Comparison of ENCODE assay signal across 12 mouse cellular contexts in the genomic region with DNA sequence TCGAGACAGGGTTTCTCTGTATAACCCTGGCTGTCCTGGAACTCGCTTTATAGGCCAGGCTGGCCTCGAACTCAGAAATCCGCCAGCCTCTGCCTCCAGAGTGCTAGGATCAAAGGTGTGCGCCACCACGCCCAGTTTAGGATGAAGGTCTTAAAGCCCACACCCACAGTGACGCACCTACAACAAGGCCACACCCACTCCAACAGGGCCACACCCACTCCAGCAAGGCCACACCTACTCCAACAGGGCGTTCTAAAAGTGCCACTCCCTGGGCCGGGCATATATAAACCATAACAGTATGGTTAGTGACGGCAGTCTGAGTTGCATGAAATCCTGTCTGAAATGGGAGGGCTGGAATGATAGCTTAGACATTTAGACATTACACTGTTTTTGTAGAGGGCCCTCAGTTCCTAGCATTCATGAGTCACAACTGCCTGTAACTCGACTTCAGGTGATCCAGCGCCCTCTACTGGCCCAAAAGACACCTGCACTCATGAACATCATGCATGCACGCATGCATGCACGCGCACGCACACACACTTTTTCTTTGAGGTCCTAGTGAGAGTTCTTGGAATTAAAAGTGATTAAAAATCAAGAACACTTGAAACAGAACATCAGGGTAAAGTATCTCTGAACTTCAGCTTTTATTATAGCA. TPM values are rescaled to one million over a fixed set of nuclear protein-coding genes. Genes with fewer than 3 reads are reported as not detected.
DNase-seq lines count a peak whose midpoint lies in the region; ATAC-seq and TF ChIP-seq lines count a peak whose summit lies in the region.
"Had no signal": no experiment of that assay in that cellular context is flagged by ENCODE, and none has a peak within 500 bp of the region (broad histone marks: within the 10 kb centered on the region; RNA-seq: fewer than 3 reads in every experiment).

No protein-coding gene starts in this region.

- H3K9ac ChIP-seq in forebrain, postnatal 0 days = no peak overlapping the region
- no peak overlapping the region for H3K9ac ChIP-seq in forebrain, embryonic 12.5 days
- no peak overlapping the region for H3K9ac ChIP-seq in midbrain, embryonic 14.5 days (replicated peaks; ENCODE audit: low read length)
- no peak overlapping the region for H3K9ac ChIP-seq in midbrain, embryonic 16.5 days (ENCODE audit: low read depth, low read length)
- H3K9ac ChIP-seq in MEL (ENCODE audit: control insufficient read depth, low read depth, low read length, poor library complexity, severe bottlenecking) = no peak overlapping the region
- no peak overlapping the region for H3K9ac ChIP-seq in liver, embryonic 15.5 days

- ATAC-seq in forebrain, postnatal 0 days = no peak
- no peak for ATAC-seq in forebrain, embryonic 12.5 days (ENCODE audit: low FRiP score)
- ATAC-seq in midbrain, embryonic 14.5 days (ENCODE audit: low FRiP score, low TSS enrichment) = no peak
- no peak for ATAC-seq in midbrain, embryonic 16.5 days
- ATAC-seq in liver, embryonic 15.5 days (ENCODE audit: insufficient read depth) = no peak

- H3K79me2 ChIP-seq in MEL (ENCODE audit: control insufficient read depth, insufficient read depth, low read length, poor library complexity) = peaks cover 5% of the 10 kb centered on the region

- H3K4me1 ChIP-seq in forebrain, postnatal 0 days (ENCODE audit: insufficient read depth) = peaks cover 15% of the 10 kb centered on the region
- H3K4me1 ChIP-seq in forebrain, embryonic 12.5 days = peaks cover 25% of the 10 kb centered on the region
- peaks cover 18% of the 10 kb centered on the region for H3K4me1 ChIP-seq in midbrain, embryonic 14.5 days (ENCODE audit: control insufficient read depth, insufficient read depth, low read length)
- peaks cover 12% of the 10 kb centered on the region for H3K4me1 ChIP-seq in midbrain, embryonic 16.5 days (ENCODE audit: control insufficient read depth, insufficient read depth, low read length)
- H3K4me1 ChIP-seq in MEL (ENCODE audit: control insufficient read depth in 1 of 2, insufficient read depth in 2 of 2, low read length in 2 of 2) = peaks cover 6 to 21% of the 10 kb centered on the region in 2 experiments
- H3K4me1 ChIP-seq in liver, embryonic 15.5 days (replicated peaks) = peaks cover 41% of the 10 kb centered on the region

- no peak overlapping the region for H3K4me2 ChIP-seq in forebrain, postnatal 0 days (ENCODE audit: low read depth)
- H3K4me2 ChIP-seq in forebrain, embryonic 12.5 days = no peak overlapping the region
- no peak overlapping the region for H3K4me2 ChIP-seq in midbrain, embryonic 14.5 days (ENCODE audit: low read length)
- no peak overlapping the region for H3K4me2 ChIP-seq in midbrain, embryonic 16.5 days (ENCODE audit: low read length)
- no peak overlapping the region for H3K4me2 ChIP-seq in liver, embryonic 15.5 days

- no peaks in the 10 kb centered on the region for H3K27me3 ChIP-seq in forebrain, postnatal 0 days (ENCODE audit: insufficient read depth, low read length)
- H3K27me3 ChIP-seq in forebrain, embryonic 12.5 days = peaks cover 6% of the 10 kb centered on the region; the same call in 1 of the 2 replicates
- no peaks in the 10 kb centered on the region for H3K27me3 ChIP-seq in midbrain, embryonic 14.5 days (ENCODE audit: control insufficient read depth, insufficient read depth, low read length)
- H3K27me3 ChIP-seq in midbrain, embryonic 16.5 days (ENCODE audit: control insufficient read depth, insufficient read depth, low read depth, low read length) = no peaks in the 10 kb centered on the region
- H3K27me3 ChIP-seq in MEL (ENCODE audit: control insufficient read depth in 1 of 2, insufficient read depth in 2 of 2, low read length in 2 of 2) = no peaks in the 10 kb centered on the region
- H3K27me3 ChIP-seq in liver, embryonic 15.5 days = no peaks in the 10 kb centered on the region

- no peaks in the 10 kb centered on the region for H3K9me3 ChIP-seq in forebrain, postnatal 0 days (ENCODE audit: low read length)
- 0 out of 2 replicates have a peak, but pooled peaks cover 3% of the 10 kb centered on the region for H3K9me3 ChIP-seq in forebrain, embryonic 12.5 days
- no peaks in the 10 kb centered on the region for H3K9me3 ChIP-seq in midbrain, embryonic 14.5 days (ENCODE audit: control insufficient read depth, low read length)
- H3K9me3 ChIP-seq in midbrain, embryonic 16.5 days (replicated peaks; ENCODE audit: control insufficient read depth, low read length, poor library complexity, severe bottlenecking) = no peaks in the 10 kb centered on the region
- no peaks in the 10 kb centered on the region for H3K9me3 ChIP-seq in MEL (replicated peaks; ENCODE audit: insufficient read depth, low read length)
- no peaks in the 10 kb centered on the region for H3K9me3 ChIP-seq in liver, embryonic 15.5 days (replicated peaks)
- H3K9me3 ChIP-seq: heart, embryonic 10.5 days had no signal

- H3K27ac ChIP-seq in forebrain, postnatal 0 days (ENCODE audit: low read depth, low read length) = no peak overlapping the region
- no peak overlapping the region for H3K27ac ChIP-seq in forebrain, embryonic 12.5 days
- H3K27ac ChIP-seq in midbrain, embryonic 14.5 days (replicated peaks; ENCODE audit: low read depth, low read length) = no peak overlapping the region
- H3K27ac ChIP-seq in midbrain, embryonic 16.5 days (ENCODE audit: low read length) = no peak overlapping the region
- no peak overlapping the region for H3K27ac ChIP-seq in MEL (ENCODE audit: control insufficient read depth, low read depth, low read length)
- peak overlapping the region; percentile 38; the same call in 1 of the 2 replicates for H3K27ac ChIP-seq in liver, embryonic 15.5 days (replicated peaks)
- H3K27ac ChIP-seq: heart, embryonic 10.5 days had no signal

- TF ChIP-seq CTCF in forebrain, postnatal 0 days (IDR thresholded peaks at IDR 0.05; ENCODE audit: low read depth) = peak; percentile 56
- TF ChIP-seq CTCF in MEL (IDR thresholded peaks at IDR 0.05 in 2 of 3, conservative IDR thresholded peaks at IDR 0.05 in 1 of 3; ENCODE audit: control insufficient read depth in 1 of 3, insufficient read depth in 1 of 3, low read depth in 2 of 3, low read length in 3 of 3, poor library complexity in 1 of 3, severe bottlenecking in 1 of 3) = peak; percentile 60 to 66 (median 62)

- no peaks in the 10 kb centered on the region for H3K36me3 ChIP-seq in forebrain, postnatal 0 days (ENCODE audit: insufficient read depth)
- H3K36me3 ChIP-seq in forebrain, embryonic 12.5 days (replicated peaks) = no peaks in the 10 kb centered on the region
- H3K36me3 ChIP-seq in midbrain, embryonic 14.5 days (ENCODE audit: control insufficient read depth, insufficient read depth, low read length) = no peaks in the 10 kb centered on the region
- H3K36me3 ChIP-seq in midbrain, embryonic 16.5 days (ENCODE audit: control insufficient read depth, insufficient read depth, low read length) = no peaks in the 10 kb centered on the region
- H3K36me3 ChIP-seq in MEL (ENCODE audit: control insufficient read depth in 1 of 2, insufficient read depth in 2 of 2, low read length in 2 of 2) = peaks cover 0 to 12% of the 10 kb centered on the region in 2 experiments; a peak in 2 of 4 replicates
- H3K36me3 ChIP-seq in liver, embryonic 15.5 days (replicated peaks) = peaks cover 1% of the 10 kb centered on the region; the same call in 1 of the 2 replicates
- H3K36me3 ChIP-seq: heart, embryonic 10.5 days had no signal

- TF ChIP-seq RAD21 in MEL (IDR thresholded peaks at IDR 0.05; ENCODE audit: low read depth, low read length) = peak; percentile 48

- no peak for TF ChIP-seq EP300 in MEL (IDR thresholded peaks at IDR 0.05; ENCODE audit: low read depth in 1 of 2, low read length in 2 of 2)

- TF ChIP-seq POLR2A in MEL (IDR thresholded peaks at IDR 0.05; ENCODE audit: control insufficient read depth in 1 of 2, insufficient read depth in 1 of 2, low read depth in 1 of 2, low read length in 2 of 2, poor library complexity in 1 of 2) = no peak

- no peak for DNase-seq in forebrain, postnatal 0 days
- peak; percentile 35 for DNase-seq in midbrain, embryonic 14.5 days
- DNase-seq in MEL (ENCODE audit: low read depth, low spot score) = peak; percentile 70
- DNase-seq in heart, adult 18-20 months = no peak
- DNase-seq in layer of hippocampus, adult 8-10 months (ENCODE audit: low spot score in 2 of 2) = no peak
- DNase-seq: right cerebral cortex, adult 18-20 months had no signal

- no peak overlapping the region for H3K4me3 ChIP-seq in forebrain, postnatal 0 days (ENCODE audit: low read depth, low read length)
- H3K4me3 ChIP-seq in forebrain, embryonic 12.5 days (replicated peaks) = no peak overlapping the region
- H3K4me3 ChIP-seq in midbrain, embryonic 14.5 days (replicated peaks; ENCODE audit: low read depth, low read length) = no peak overlapping the region
- H3K4me3 ChIP-seq in midbrain, embryonic 16.5 days (ENCODE audit: low read depth, low read length) = no peak overlapping the region
- no peak overlapping the region for H3K4me3 ChIP-seq in MEL (ENCODE audit: control insufficient read depth in 1 of 2, insufficient read depth in 1 of 2, low read depth in 2 of 2, low read length in 2 of 2)
- no peak overlapping the region for H3K4me3 ChIP-seq in liver, embryonic 15.5 days (replicated peaks)
- H3K4me3 ChIP-seq: heart, embryonic 10.5 days had no signal

- 76% methylated on average over 16 of the region's 16 CpGs for WGBS in forebrain, postnatal 0 days
- WGBS in forebrain, embryonic 12.5 days = 81% methylated on average over 16 of the region's 16 CpGs
- WGBS in midbrain, embryonic 14.5 days = 79% methylated on average over 16 of the region's 16 CpGs
- 78% methylated on average over 16 of the region's 16 CpGs for WGBS in midbrain, embryonic 16.5 days
- WGBS in liver, embryonic 15.5 days (ENCODE audit: insufficient replicate concordance) = 67% methylated on average over 16 of the region's 16 CpGs

RNA-seq across cellular contexts. Expression of a gene that starts 1.7 kb away (rescaled TPM):
- 1.4 and 2.0 TPM in 2 replicates for total RNA-seq in forebrain, postnatal 0 days (2014; rRNA removed)
- polyA plus RNA-seq in forebrain, postnatal 0 days (2015; fragmentation: Nextera tagmentation; extraction: Ambion mirVana) = 1.4 and 1.8 TPM in 2 replicates
- 1.3 and 1.4 TPM in 2 replicates for polyA plus RNA-seq in forebrain, embryonic 12.5 days (2016; fragmentation: Nextera tagmentation; extraction: Ambion mirVana)
- 1.4 and 1.7 TPM in 2 replicates for polyA plus RNA-seq in midbrain, embryonic 14.5 days (2014; fragmentation: Nextera tagmentation; extraction: Ambion mirVana)
- 2.0 and 2.1 TPM in 2 replicates for polyA plus RNA-seq in midbrain, embryonic 16.5 days (2015; fragmentation: Nextera tagmentation; extraction: Ambion mirVana)
- 0.62 and 1.1 TPM in 2 replicates for total RNA-seq in MEL (2012; rRNA removed)
- polyA plus RNA-seq in MEL (2012; ENCODE audit: insufficient read depth in 1 of 2, insufficient read length in 2 of 2, low read depth in 1 of 2, low replicate concordance in 2 of 2, missing spikeins in 1 of 2) = 1 to 10 TPM in 1 of 2 experiments, not detected in 1; 2.2 TPM
- polyA plus RNA-seq in liver, embryonic 15.5 days (2015; fragmentation: Nextera tagmentation; extraction: Ambion mirVana) = 0.90 and 1.2 TPM in 2 replicates
- total RNA-seq in heart, adult 18-20 months (2021) = not detected
- 1 to 10 TPM; 1.2 to 1.6 (median 1.5) TPM for total RNA-seq in layer of hippocampus, adult 8-10 months (2022)

RNA-seq across cellular contexts. Expression of a gene that starts 2.0 kb away (rescaled TPM):
- 10.0 and 14.3 TPM in 2 replicates for total RNA-seq in forebrain, postnatal 0 days (2014; rRNA removed)
- 7.9 and 11.1 TPM in 2 replicates for polyA plus RNA-seq in forebrain, postnatal 0 days (2015; fragmentation: Nextera tagmentation; extraction: Ambion mirVana)
- polyA plus RNA-seq in forebrain, embryonic 12.5 days (2016; fragmentation: Nextera tagmentation; extraction: Ambion mirVana) = 11.8 and 15.1 TPM in 2 replicates
- 10.4 and 12.2 TPM in 2 replicates for polyA plus RNA-seq in midbrain, embryonic 14.5 days (2014; fragmentation: Nextera tagmentation; extraction: Ambion mirVana)
- polyA plus RNA-seq in midbrain, embryonic 16.5 days (2015; fragmentation: Nextera tagmentation; extraction: Ambion mirVana) = 13.1 and 13.5 TPM in 2 replicates
- total RNA-seq in MEL (2012; rRNA removed) = 11.0 and 11.3 TPM in 2 replicates
- 10 to 100 TPM in 1 of 2 experiments, not detected in 1; 43.2 TPM for polyA plus RNA-seq in MEL (2012; ENCODE audit: insufficient read depth in 1 of 2, insufficient read length in 2 of 2, low read depth in 1 of 2, low replicate concordance in 2 of 2, missing spikeins in 1 of 2)
- polyA plus RNA-seq in liver, embryonic 15.5 days (2015; fragmentation: Nextera tagmentation; extraction: Ambion mirVana) = 22.7 and 26.4 TPM in 2 replicates
- total RNA-seq in heart, adult 18-20 months (2021) = 10 to 100 TPM; 29.7 to 35.5 TPM
- 10 to 100 TPM; 38.2 to 43.8 (median 41.1) TPM for total RNA-seq in layer of hippocampus, adult 8-10 months (2022)

RNA-seq across cellular contexts. Expression of a gene that starts 21.9 kb away (rescaled TPM):
- total RNA-seq in forebrain, postnatal 0 days (2014; rRNA removed) = 24.1 and 36.5 TPM in 2 replicates
- 28.6 and 31.8 TPM in 2 replicates for polyA plus RNA-seq in forebrain, postnatal 0 days (2015; fragmentation: Nextera tagmentation; extraction: Ambion mirVana)
- 13.6 and 16.6 TPM in 2 replicates for polyA plus RNA-seq in forebrain, embryonic 12.5 days (2016; fragmentation: Nextera tagmentation; extraction: Ambion mirVana)
- polyA plus RNA-seq in midbrain, embryonic 14.5 days (2014; fragmentation: Nextera tagmentation; extraction: Ambion mirVana) = 20.6 and 25.5 TPM in 2 replicates
- polyA plus RNA-seq in midbrain, embryonic 16.5 days (2015; fragmentation: Nextera tagmentation; extraction: Ambion mirVana) = 27.2 and 33.1 TPM in 2 replicates
- total RNA-seq in MEL (2012; rRNA removed) = 14.0 and 18.1 TPM in 2 replicates
- polyA plus RNA-seq in MEL (2012; ENCODE audit: insufficient read depth in 1 of 2, insufficient read length in 2 of 2, low read depth in 1 of 2, low replicate concordance in 2 of 2, missing spikeins in 1 of 2) = 10 to 100 TPM in 1 of 2 experiments, not detected in 1; 22.1 TPM
- 4.0 TPM in 2 replicates for polyA plus RNA-seq in liver, embryonic 15.5 days (2015; fragmentation: Nextera tagmentation; extraction: Ambion mirVana)
- total RNA-seq in heart, adult 18-20 months (2021) = 10 to 100 TPM; 13.4 to 16.3 TPM
- 10 to 100 TPM; 22.1 to 27.3 (median 24.7) TPM for total RNA-seq in layer of hippocampus, adult 8-10 months (2022)

RNA-seq across cellular contexts. Expression of a gene that starts 22.1 kb away (rescaled TPM):
- total RNA-seq in forebrain, postnatal 0 days (2014; rRNA removed) = 43.9 and 46.0 TPM in 2 replicates
- 35.5 and 40.0 TPM in 2 replicates for polyA plus RNA-seq in forebrain, postnatal 0 days (2015; fragmentation: Nextera tagmentation; extraction: Ambion mirVana)
- 50.7 and 52.6 TPM in 2 replicates for polyA plus RNA-seq in forebrain, embryonic 12.5 days (2016; fragmentation: Nextera tagmentation; extraction: Ambion mirVana)
- polyA plus RNA-seq in midbrain, embryonic 14.5 days (2014; fragmentation: Nextera tagmentation; extraction: Ambion mirVana) = 29.4 and 31.9 TPM in 2 replicates
- 38.7 and 39.9 TPM in 2 replicates for polyA plus RNA-seq in midbrain, embryonic 16.5 days (2015; fragmentation: Nextera tagmentation; extraction: Ambion mirVana)
- total RNA-seq in MEL (2012; rRNA removed) = 73.8 and 74.8 TPM in 2 replicates
- polyA plus RNA-seq in MEL (2012; ENCODE audit: insufficient read depth in 1 of 2, insufficient read length in 2 of 2, low read depth in 1 of 2, low replicate concordance in 2 of 2, missing spikeins in 1 of 2) = 10 to 100 TPM in 1 of 2 experiments, not detected in 1; 99.9 TPM
- 16.2 and 17.7 TPM in 2 replicates for polyA plus RNA-seq in liver, embryonic 15.5 days (2015; fragmentation: Nextera tagmentation; extraction: Ambion mirVana)
- 10 to 100 TPM; 19.2 to 23.0 TPM for total RNA-seq in heart, adult 18-20 months (2021)
- 10 to 100 TPM; 32.8 to 37.1 (median 35.7) TPM for total RNA-seq in layer of hippocampus, adult 8-10 months (2022)

RNA-seq across cellular contexts. Expression of a gene that starts 43.6 kb away (rescaled TPM):
- total RNA-seq in forebrain, postnatal 0 days (2014; rRNA removed) = 1.9 and 2.1 TPM in 2 replicates
- polyA plus RNA-seq in forebrain, postnatal 0 days (2015; fragmentation: Nextera tagmentation; extraction: Ambion mirVana) = 0.68 and 1.2 TPM in 2 replicates
- polyA plus RNA-seq in forebrain, embryonic 12.5 days (2016; fragmentation: Nextera tagmentation; extraction: Ambion mirVana) = 0.28 TPM in 1 of 2 replicates, not detected in the other
- polyA plus RNA-seq in midbrain, embryonic 14.5 days (2014; fragmentation: Nextera tagmentation; extraction: Ambion mirVana) = 0.32 TPM in 1 of 2 replicates, not detected in the other
- polyA plus RNA-seq in midbrain, embryonic 16.5 days (2015; fragmentation: Nextera tagmentation; extraction: Ambion mirVana) = 0.47 and 1.2 TPM in 2 replicates
- not detected in 2 replicates for total RNA-seq in MEL (2012; rRNA removed)
- polyA plus RNA-seq in MEL (2012; ENCODE audit: insufficient read depth in 1 of 2, insufficient read length in 2 of 2, low read depth in 1 of 2, low replicate concordance in 2 of 2, missing spikeins in 1 of 2) = under 1 TPM in 1 of 2 experiments, not detected in 1; 0.25 TPM
- polyA plus RNA-seq in liver, embryonic 15.5 days (2015; fragmentation: Nextera tagmentation; extraction: Ambion mirVana) = not detected in 2 replicates
- total RNA-seq in heart, adult 18-20 months (2021) = not detected
- under 1 TPM in 2 of 4 experiments, not detected in 2; 0.50 to 0.56 TPM for total RNA-seq in layer of hippocampus, adult 8-10 months (2022)
- total RNA-seq: common myeloid progenitor, adult 5-6 weeks; megakaryocyte-erythroid progenitor cell, adult 5-6 weeks had no signal

Comparison
In these comparisons a context has a peak if more than half of its experiments do, and no peak if none do; other contexts are left out.
1. DNase-seq: peak in midbrain, embryonic 14.5 days (single experiment) and MEL (single experiment); none in forebrain, postnatal 0 days (single experiment), heart, adult 18-20 months (0 of 2) and layer of hippocampus, adult 8-10 months (0 of 2).